Mouse (Mus musculus) embryonic fibroblast, embryonic 13.5 days (primary cell): ENCODE results near the gene Ran.

Source experiments
- CTCF ChIP-seq: IDR thresholded peaks from 2 replicates; pipeline ENCODE4 v1.5.1; 2011; ENCODE audit warnings: mild to moderate bottlenecking, control low read depth, low read length, moderate library complexity, borderline replicate concordance; ENCODE audit not compliant: insufficient read depth
- POLR2A ChIP-seq: IDR thresholded peaks from 2 replicates; pipeline ENCODE4 v1.6.1; 2011; ENCODE audit warnings: low read depth, mild to moderate bottlenecking, control low read depth, low read length, moderate library complexity

- TF ChIP-seq POLR2A (no peak), CTCF (peak; percentile 20; the same call in 1 of the 2 replicates)
Measured at GRCm38 (mm10) chr5:129006031-129006788, 13.7 kb upstream of the Ran start.
